Mouse (Mus musculus) layer of hippocampus, postnatal 25 days (tissue): ENCODE measurements around the gene Vmn1r76. TPM values are rescaled to one million over a fixed set of nuclear protein-coding genes. Genes with fewer than 3 reads are reported as not detected.

Source experiments
- DNase-seq, 2 experiments: peaks; one replicate each; pipeline ENCODE4 v3.0.0; 2022; ENCODE audit warnings: mixed read lengths in 2 of 2, low spot score in 1 of 2; ENCODE audit errors: extremely low spot score in 1 of 2
- total RNA-seq, 2 experiments: library from RNA; stranded (reverse); gene quantifications; 2 replicates each; pipeline ENCODE4 v1.2.3; 2021

Vmn1r76 gene
- not detected for total RNA-seq

DNA sequence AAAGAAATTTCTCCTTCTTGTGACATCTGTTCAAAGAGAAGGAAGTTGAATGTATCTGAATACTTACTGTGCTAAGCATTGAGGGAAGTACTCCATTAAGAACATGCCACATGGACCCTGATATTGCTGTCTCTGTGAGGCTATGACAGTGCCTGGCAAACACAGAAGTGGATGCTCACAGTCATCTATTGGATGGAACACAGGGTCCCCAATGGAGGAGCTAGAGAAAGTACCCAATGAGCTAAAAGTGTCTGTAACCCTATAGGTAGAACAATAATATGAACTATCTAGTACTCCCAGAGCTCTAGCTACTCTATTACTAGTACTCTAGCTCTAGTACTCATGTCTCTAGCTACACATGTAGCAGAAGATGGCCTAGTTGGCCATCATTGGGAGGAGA is at the start of gene Vmn1r76:
TSS of gene Vmn1r76 (minus strand) at position 101 of the 400 bp plus-strand sequence.
- no peak for DNase-seq

DNA sequence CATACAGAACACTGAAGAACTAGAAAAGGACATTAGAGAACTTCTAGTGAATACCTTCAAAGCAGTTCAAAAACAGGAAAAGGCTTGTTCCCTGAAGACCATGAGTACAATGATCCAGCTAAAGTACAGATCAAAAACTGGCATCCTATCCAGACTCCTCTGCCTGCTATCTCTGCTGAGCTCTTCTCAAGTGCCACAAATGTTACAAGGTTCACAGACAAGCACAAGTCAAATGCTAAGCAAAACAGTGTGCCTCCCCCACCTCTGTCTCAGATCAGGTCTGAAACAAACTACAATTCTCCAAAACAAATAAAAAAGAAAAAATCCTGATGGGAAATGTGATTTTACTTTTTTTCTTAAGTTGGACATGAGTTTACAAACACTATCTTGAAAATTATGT is 34.6 kb upstream of the Vmn1r76 start:
- DNase-seq, result no peak

DNA sequence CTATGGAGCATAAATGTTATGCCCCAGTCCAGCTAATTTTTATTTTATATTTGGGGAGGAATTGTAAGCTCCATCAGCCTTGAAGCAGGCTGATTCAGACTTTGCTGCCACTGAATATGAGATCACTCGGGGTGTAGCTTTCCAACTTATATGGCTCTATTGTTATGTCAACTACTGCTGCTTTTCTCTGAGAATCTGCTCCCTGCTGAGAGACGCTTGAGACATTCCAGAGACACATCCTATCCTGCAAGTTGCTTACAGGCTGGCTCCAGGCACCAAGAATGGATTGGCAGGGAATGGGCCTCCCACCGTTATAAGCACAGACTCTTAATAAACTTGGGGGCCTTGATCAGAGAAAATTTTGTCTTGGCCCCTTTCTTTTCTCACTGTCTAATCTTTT is 10.0 kb upstream of the Vmn1r76 start:
- no peak for DNase-seq

DNA sequence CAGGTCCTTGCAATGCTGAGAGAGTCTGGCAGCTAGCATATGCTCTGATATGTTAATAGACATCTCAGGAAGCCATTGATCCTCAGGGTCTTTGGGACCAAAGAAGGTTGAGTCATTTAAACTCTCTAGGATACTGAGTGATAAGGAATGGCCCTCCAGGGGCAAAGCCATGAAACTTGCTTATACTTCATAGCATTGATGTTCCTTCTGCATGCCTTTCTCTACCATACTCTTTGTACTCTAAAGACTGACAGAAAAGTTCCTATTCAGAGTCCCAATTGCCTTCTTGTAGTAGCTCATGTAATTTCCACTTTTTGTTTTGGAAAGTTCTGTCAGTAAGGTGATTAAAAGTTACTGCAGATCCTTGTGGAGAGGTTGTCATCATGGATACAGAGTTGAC is 63.7 kb downstream of the Vmn1r76 start, which contains the start of gene Vmn1r75:
TSS of gene Vmn1r75 (plus strand) at position 301 of the 400 bp plus-strand sequence.
- DNase-seq, result no peak

Other genes starting within 250 kb of the Vmn1r76 start
- not detected for gene Vmn1r73, start 207.9 kb downstream of the Vmn1r76 start, total RNA-seq
- gene Vmn1r74, start 104.2 kb downstream of the Vmn1r76 start, total RNA-seq, result not detected
- not detected for gene Vmn1r75, start 63.6 kb downstream of the Vmn1r76 start, total RNA-seq
- not detected for gene Vmn1r77, start 98.5 kb upstream of the Vmn1r76 start, total RNA-seq
- not detected for gene Vmn1r78, start 212.0 kb upstream of the Vmn1r76 start, total RNA-seq
- not detected for gene Vmn1r79, start 233.1 kb upstream of the Vmn1r76 start, total RNA-seq